Mouse (Mus musculus): ENCODE results near the gene Ap1g2. TPM values are rescaled to one million over a fixed set of nuclear protein-coding genes. Genes with fewer than 3 reads are reported as not detected.

Gene Ap1g2
- polyA plus RNA-seq, 1 experiment from 2014 or later: 26.1 TPM

GRCm38 (mm10) chr14:55065391-55065790 lies 41.0 kb downstream of the Ap1g2 start:
- Histone ChIP-seq H3K4me3 (replicated peaks) (peak overlapping the region; percentile 68), H3K9ac (peak overlapping the region; percentile 85; the same call in 1 of the 2 replicates), H3K9me3 (replicated peaks) (no peaks in the 10 kb centered on the region), H3K27ac (0 out of 2 replicates have a peak overlapping the region, but pooled peaks have one; percentile 29), H3K27me3 (0 out of 2 replicates have a peak, but pooled peaks cover 12% of the 10 kb centered on the region), H3K36me3 (peaks cover 14% of the 10 kb centered on the region; the same call in 1 of the 2 replicates), H3K4me1 (replicated peaks) (peaks cover 66% of the 10 kb centered on the region), H3K4me2 (peak overlapping the region; percentile 85)
- DNase-seq (no peak), ATAC-seq (ENCODE audit: low read depth) (no peak)
- WGBS (ENCODE audit: insufficient replicate concordance): 81% methylated on average over 13 of the region's 13 CpGs

DNA sequence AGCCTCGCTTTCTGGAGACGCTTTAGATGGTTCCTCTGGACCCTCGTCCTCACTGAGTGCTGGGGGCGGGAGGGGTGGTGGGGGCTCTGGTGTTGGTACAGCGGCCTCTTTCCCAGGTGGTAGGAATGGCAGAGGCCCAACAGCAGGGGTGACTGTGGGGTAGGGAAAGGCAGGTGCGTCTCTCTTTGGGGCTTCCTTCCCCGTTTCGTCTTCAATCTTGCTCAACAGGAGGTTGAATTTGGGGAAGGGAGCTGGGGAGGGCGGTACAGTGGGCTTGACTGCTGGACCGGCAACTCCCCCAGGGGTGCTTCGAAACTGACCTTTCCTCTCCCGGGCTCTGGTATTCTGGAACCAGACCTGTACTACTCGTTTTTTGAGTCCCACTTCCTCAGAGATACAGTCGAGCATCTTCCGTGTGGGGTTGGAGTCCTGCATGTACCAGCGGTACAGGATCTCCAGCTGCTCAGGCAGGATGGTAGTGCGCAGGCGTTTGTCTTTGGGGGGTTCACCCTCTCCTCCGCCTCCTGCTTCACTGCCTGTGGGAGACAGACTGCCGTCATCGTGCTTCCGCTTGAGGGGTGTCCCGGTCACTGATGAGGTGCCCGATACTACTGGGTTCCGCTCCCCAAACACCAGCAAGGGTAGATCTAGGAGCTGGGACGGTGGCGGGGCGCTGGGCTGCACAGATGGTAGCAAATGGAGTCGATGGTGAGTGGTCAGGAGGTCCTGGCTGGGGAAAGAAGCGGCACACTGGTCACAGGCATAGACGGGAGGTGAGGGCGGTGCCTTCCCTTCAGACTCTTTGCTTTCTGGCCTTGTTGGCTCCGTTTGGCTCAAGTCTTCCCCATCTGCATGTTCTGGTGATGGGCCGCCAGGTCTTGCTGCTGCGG lies 41.7 kb downstream of the Ap1g2 start:
- peak overlapping the region; percentile 90; the same call in 1 of the 2 replicates for H3K27ac ChIP-seq
- H3K27me3 ChIP-seq: 0 out of 2 replicates have a peak, but pooled peaks cover 12% of the 10 kb centered on the region
- DNase-seq (no peak), ATAC-seq (ENCODE audit: low read depth) (no peak)
- H3K4me2 ChIP-seq: peak overlapping the region; percentile 85
- H3K36me3 ChIP-seq: peaks cover 14% of the 10 kb centered on the region; the same call in 1 of the 2 replicates
- H3K4me1 ChIP-seq (replicated peaks): peaks cover 72% of the 10 kb centered on the region
- H3K9me3 ChIP-seq (replicated peaks): no peaks in the 10 kb centered on the region
- H3K9ac ChIP-seq: peak overlapping the region; percentile 85
- 64% methylated on average over 35 of the region's 35 CpGs for WGBS (ENCODE audit: insufficient replicate concordance)
- peak overlapping the region; percentile 68 for H3K4me3 ChIP-seq (replicated peaks)

DNA sequence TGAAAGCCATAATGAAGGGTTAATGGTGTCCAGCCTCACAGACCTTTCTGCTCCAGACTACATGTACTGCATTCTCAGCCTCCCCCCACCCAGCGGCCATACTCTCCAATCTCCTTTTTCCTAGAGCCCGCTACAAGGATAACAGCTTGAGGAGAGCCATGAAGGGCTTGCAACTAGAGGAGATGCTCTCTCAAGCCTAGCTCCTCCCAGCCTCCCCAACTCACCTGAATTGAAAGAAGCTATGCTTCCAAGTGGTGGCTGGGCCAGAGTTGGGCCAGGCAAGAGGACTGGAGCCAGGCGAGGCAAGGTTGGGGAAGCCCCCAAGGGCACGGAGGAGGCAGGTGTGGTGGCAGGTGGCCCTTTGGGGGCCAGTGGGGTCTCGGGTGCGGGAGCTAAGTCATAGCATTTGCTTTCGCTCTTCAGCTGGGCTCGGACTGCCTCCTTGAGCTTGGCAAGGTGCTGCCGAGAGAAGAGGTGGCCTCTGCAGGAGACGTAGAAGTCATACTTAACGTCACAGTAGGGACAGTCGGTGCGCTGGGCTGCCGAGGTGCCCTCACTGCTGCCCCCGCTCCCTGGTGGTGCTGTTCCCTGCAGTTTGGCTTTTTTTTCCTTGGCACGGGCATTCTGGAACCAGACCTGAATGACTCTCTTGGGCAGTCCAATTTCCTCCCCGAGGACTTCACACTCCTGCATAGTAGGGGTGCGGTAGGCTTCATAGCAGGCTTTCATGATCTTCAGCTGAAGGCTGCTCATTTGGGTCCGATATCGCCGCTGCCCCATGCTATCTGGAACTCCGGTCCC lies 42.6 kb downstream of the Ap1g2 start:
- peak overlapping the region; percentile 85 for H3K9ac ChIP-seq
- ATAC-seq (ENCODE audit: low read depth): no peak
- no peak for DNase-seq
- H3K9me3 ChIP-seq (replicated peaks): no peaks in the 10 kb centered on the region
- WGBS (ENCODE audit: insufficient replicate concordance): 72% methylated on average over 22 of the region's 22 CpGs
- H3K27me3 ChIP-seq: 0 out of 2 replicates have a peak, but pooled peaks cover 12% of the 10 kb centered on the region
- peak overlapping the region; percentile 90 for H3K27ac ChIP-seq
- peaks cover 81% of the 10 kb centered on the region for H3K4me1 ChIP-seq (replicated peaks)
- H3K36me3 ChIP-seq: peaks cover 14% of the 10 kb centered on the region; the same call in 1 of the 2 replicates
- H3K4me2 ChIP-seq: peak overlapping the region; percentile 85
- peak overlapping the region; percentile 68 for H3K4me3 ChIP-seq (replicated peaks)

- ATAC-seq (ENCODE audit: low read depth) (0 out of 2 replicates have a peak, but pooled peaks have one; percentile 3), DNase-seq (no peak)
- peak overlapping the region; percentile 90 for H3K27ac ChIP-seq
- H3K4me1 ChIP-seq (replicated peaks): peaks cover 88% of the 10 kb centered on the region
- no peaks in the 10 kb centered on the region for H3K9me3 ChIP-seq (replicated peaks)
- H3K4me2 ChIP-seq: peak overlapping the region; percentile 85
- peak overlapping the region; percentile 85 for H3K9ac ChIP-seq
- H3K27me3 ChIP-seq: 0 out of 2 replicates have a peak, but pooled peaks cover 12% of the 10 kb centered on the region
- H3K4me3 ChIP-seq (replicated peaks): peak overlapping the region; percentile 68
- 59% methylated on average over 5 of the region's 5 CpGs for WGBS (ENCODE audit: insufficient replicate concordance)
- peaks cover 12% of the 10 kb centered on the region; the same call in 1 of the 2 replicates for H3K36me3 ChIP-seq
These were observed 43.3 kb downstream of the Ap1g2 start for GRCm38 (mm10) chr14:55063117-55063516.

DNA sequence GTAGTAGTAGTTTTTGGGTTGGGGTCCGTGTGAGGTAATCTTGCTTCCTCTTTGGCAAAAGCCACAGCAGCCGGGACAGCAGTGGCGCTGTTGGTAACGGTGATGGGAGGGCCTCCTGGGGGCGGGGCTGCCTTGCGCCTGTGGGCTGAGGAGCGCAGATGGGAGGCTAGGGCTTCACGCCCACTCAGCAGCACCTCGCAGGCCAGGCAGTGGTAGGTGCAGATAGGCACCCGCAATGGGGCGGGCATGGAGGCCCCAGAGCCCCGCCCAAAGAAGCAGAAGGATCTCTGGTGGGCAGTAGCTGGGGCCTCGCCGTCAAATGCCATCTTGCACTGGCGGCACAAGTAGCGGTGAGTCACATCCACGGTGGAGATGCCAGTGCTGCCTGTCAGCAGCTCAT lies 43.8 kb downstream of the Ap1g2 start:
- Histone ChIP-seq H3K27ac (peak overlapping the region; percentile 90), H3K36me3 (peaks cover 12% of the 10 kb centered on the region; the same call in 1 of the 2 replicates), H3K27me3 (0 out of 2 replicates have a peak, but pooled peaks cover 12% of the 10 kb centered on the region), H3K4me1 (replicated peaks) (peaks cover 93% of the 10 kb centered on the region), H3K4me3 (replicated peaks) (peak overlapping the region; percentile 68), H3K4me2 (peak overlapping the region; percentile 85), H3K9me3 (replicated peaks) (no peaks in the 10 kb centered on the region), H3K9ac (peak overlapping the region; percentile 85)
- ATAC-seq (ENCODE audit: low read depth) (peak; percentile 99), DNase-seq (peak; percentile 94)
- WGBS (ENCODE audit: insufficient replicate concordance): 6% methylated on average over 17 of the region's 17 CpGs

GRCm38 (mm10) chr14:55061845-55062244 lies 44.5 kb downstream of the Ap1g2 start:
- no peak for ATAC-seq (ENCODE audit: low read depth)
- Histone ChIP-seq H3K4me3 (replicated peaks) (peak overlapping the region; percentile 68; the same call in 1 of the 2 replicates), H3K4me2 (peak overlapping the region; percentile 85), H3K4me1 (replicated peaks) (peaks cover 94% of the 10 kb centered on the region), H3K27ac (peak overlapping the region; percentile 90), H3K36me3 (peaks cover 11% of the 10 kb centered on the region; the same call in 1 of the 2 replicates), H3K9me3 (replicated peaks) (no peaks in the 10 kb centered on the region), H3K9ac (peak overlapping the region; percentile 85), H3K27me3 (0 out of 2 replicates have a peak, but pooled peaks cover 12% of the 10 kb centered on the region)
- WGBS (ENCODE audit: insufficient replicate concordance): 68% methylated on average over 7 of the region's 7 CpGs
- DNase-seq: no peak

- H3K27ac ChIP-seq: peak overlapping the region; percentile 69
These were observed 46.5 kb downstream of the Ap1g2 start for GRCm38 (mm10) chr14:55059931-55060330.

DNA sequence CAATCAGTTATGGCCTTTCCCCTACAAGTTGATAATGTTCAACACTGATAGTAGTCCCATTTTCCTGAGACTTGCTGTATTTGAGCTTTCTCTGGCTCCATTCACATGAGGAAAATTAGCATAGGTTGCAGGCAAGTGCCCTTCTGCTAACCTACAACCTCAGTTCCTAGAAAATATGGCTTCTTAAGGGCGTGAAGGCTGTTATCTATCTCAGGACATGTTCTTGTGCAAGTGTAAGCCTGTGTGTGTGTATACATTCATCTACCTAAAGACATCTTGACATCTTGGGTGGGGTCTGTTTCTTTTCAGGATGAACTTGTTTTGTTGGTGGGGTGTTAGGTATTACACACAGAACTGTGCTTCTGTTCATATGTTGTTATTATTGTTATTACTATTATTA lies 47.4 kb downstream of the Ap1g2 start:
- no peak overlapping the region for H3K4me3 ChIP-seq (replicated peaks)
- H3K9me3 ChIP-seq (replicated peaks): no peaks in the 10 kb centered on the region
- H3K4me1 ChIP-seq (replicated peaks): peaks cover 82% of the 10 kb centered on the region
- DNase-seq (no peak), ATAC-seq (ENCODE audit: low read depth) (peak; percentile 31)
- no peaks in the 10 kb centered on the region for H3K36me3 ChIP-seq
- H3K27me3 ChIP-seq: peaks cover 2% of the 10 kb centered on the region
- 8% methylated on average over 1 of the region's 1 CpGs for WGBS (ENCODE audit: insufficient replicate concordance)
- H3K27ac ChIP-seq: peak overlapping the region; percentile 69
- H3K9ac ChIP-seq: peak overlapping the region; percentile 13; the same call in 1 of the 2 replicates
- peak overlapping the region; percentile 22 for H3K4me2 ChIP-seq

More at GRCm38 (mm10) chr14:55059931-55060330, 46.5 kb downstream of the Ap1g2 start:
- H3K9me3 ChIP-seq (replicated peaks): no peaks in the 10 kb centered on the region
- DNase-seq (no peak), ATAC-seq (ENCODE audit: low read depth) (no peak)
- H3K27me3 ChIP-seq: peaks cover 8% of the 10 kb centered on the region; the same call in 1 of the 2 replicates
- no peak overlapping the region for H3K4me3 ChIP-seq (replicated peaks)
- peaks cover 92% of the 10 kb centered on the region for H3K4me1 ChIP-seq (replicated peaks)
- no peaks in the 10 kb centered on the region for H3K36me3 ChIP-seq
- 78% methylated on average over 5 of the region's 5 CpGs for WGBS (ENCODE audit: insufficient replicate concordance)
- no peak overlapping the region for H3K9ac ChIP-seq
- no peak overlapping the region for H3K4me2 ChIP-seq

GRCm38 (mm10) chr14:55055167-55055834 lies 51.1 kb downstream of the Ap1g2 start:
- H3K36me3 ChIP-seq: no peaks in the 10 kb centered on the region
- no peak overlapping the region for H3K27ac ChIP-seq
- no peak overlapping the region for H3K9ac ChIP-seq
- H3K4me1 ChIP-seq (replicated peaks): peaks cover 46% of the 10 kb centered on the region
- H3K27me3 ChIP-seq: peaks cover 7% of the 10 kb centered on the region
- no peak for ATAC-seq (ENCODE audit: low read depth)
- 76% methylated on average over 11 of the region's 11 CpGs for WGBS (ENCODE audit: insufficient replicate concordance)
- no peak for DNase-seq
- H3K4me3 ChIP-seq (replicated peaks): no peak overlapping the region
- no peak overlapping the region for H3K4me2 ChIP-seq
- no peaks in the 10 kb centered on the region for H3K9me3 ChIP-seq (replicated peaks)

GRCm38 (mm10) chr14:55054191-55054749 lies 52.1 kb downstream of the Ap1g2 start:
- no peak for DNase-seq
- Histone ChIP-seq H3K27ac (no peak overlapping the region), H3K4me2 (no peak overlapping the region), H3K27me3 (peaks cover 7% of the 10 kb centered on the region), H3K9me3 (replicated peaks) (no peaks in the 10 kb centered on the region), H3K36me3 (no peaks in the 10 kb centered on the region), H3K9ac (no peak overlapping the region), H3K4me1 (replicated peaks) (peaks cover 37% of the 10 kb centered on the region), H3K4me3 (replicated peaks) (no peak overlapping the region)
- 65% methylated on average over 10 of the region's 10 CpGs for WGBS (ENCODE audit: insufficient replicate concordance)
- ATAC-seq (ENCODE audit: low read depth): no peak

Measured in liver, embryonic 13.5 days (tissue).